Mouse (Mus musculus) T-helper 2 cell (primary cell): Measurements from ENCODE around the gene Abcc2.

Source experiments
- in situ Hi-C: fragments of 300-600 bp; cut with MboI, MseI; formaldehyde crosslinking; loops from one replicate; pipeline ENCODE4 v1.15.1; 2025; ENCODE audit warnings: high pct_unique_total_duplicates

Abcc2 gene

GRCm38 (mm10) chr19:43777308-43777707 lies 4.7 kb upstream of the Abcc2 start:
- in situ Hi-C loops = no loop called here

DNA sequence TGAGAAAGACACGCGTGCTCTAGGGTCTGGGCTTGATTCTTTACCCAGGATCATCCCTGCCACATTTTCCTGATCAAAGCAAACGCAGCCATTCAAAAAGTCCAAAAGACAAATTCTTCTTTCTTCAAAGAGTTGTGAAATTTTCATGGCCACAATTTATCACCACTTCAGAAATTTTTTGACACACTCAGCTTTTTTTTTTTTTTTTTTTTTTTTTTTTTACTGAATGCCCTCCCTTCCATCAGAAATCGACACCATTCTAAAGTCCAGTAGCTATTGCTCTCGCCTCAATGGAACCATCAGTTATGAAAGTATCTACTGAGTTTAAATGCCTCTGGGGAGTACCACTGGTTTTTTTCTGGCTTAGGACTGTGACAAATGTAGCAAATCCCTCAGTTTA lies 1.6 kb upstream of the Abcc2 start:
- in situ Hi-C loops = no loop called here

GRCm38 (mm10) chr19:43784761-43785160 lies 2.8 kb downstream of the Abcc2 start:
- in situ Hi-C loops = no loop called here

DNA sequence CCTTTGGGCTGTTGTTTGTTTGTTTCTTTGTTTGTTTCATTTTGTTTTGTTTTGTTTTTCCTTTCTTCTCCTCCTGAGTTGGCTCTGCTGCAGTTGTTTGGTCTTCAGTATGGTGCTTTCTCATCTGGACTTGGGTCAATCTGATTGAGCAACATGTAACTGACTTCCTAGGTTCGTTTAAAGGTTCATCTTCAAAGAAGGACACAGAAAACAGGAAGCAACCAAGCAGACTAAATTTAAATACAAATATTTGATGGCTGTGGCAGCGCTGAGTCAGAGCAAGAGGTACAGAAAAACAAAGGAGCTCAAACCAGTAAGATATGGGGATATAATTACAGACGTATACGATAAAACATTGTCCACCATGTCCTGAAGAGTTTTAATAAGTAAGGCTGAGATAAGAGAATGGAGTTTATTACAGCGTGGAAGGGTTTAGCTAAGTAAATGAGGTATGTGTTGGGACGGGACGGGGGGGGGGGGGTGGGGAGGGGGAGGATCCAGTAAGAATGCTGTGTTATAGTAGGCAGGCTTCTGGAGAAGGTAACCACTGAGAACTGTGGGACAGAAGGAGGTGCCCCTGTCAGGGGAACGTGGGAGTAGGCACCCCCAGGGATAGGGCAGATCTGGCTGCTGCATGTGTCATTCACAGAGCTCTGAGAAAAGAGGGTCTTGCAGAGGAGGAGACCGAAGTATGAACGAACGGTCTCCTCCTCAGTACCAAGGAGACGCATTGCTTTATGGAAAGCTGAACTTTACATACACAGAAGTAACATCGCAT lies 4.4 kb downstream of the Abcc2 start:
- in situ Hi-C loops = no loop called here

GRCm38 (mm10) chr19:43789817-43790216 lies 7.8 kb downstream of the Abcc2 start:
- in situ Hi-C loops = no loop called here

DNA sequence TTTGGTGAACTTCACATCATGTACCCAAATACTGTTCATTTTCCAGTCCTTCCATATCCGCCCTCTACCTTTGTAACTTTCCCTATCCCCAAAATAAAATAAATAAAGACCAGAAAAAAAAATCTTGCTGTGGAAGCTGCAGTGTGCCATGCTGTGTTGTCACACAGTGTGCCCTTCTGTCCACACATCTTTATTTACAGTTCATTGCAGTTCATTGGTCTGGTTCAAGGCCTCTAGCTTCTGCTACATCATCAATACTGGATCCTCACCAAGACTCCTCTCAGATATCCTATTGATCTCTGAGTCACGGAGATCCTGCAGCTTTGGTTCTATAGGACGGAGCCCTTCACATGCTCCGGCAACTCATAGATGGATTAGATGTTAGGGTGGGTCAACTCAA lies 10.5 kb downstream of the Abcc2 start:
- in situ Hi-C loops = no loop called here

GRCm38 (mm10) chr19:43793951-43794350 lies 12.0 kb downstream of the Abcc2 start:
- in situ Hi-C loops = no loop called here

- in situ Hi-C loops = no loop called here
These were observed 13.5 kb downstream of the Abcc2 start for GRCm38 (mm10) chr19:43795511-43795910.

GRCm38 (mm10) chr19:43797216-43797615 lies 15.2 kb downstream of the Abcc2 start:
- in situ Hi-C loops = no loop called here

- in situ Hi-C loops = no loop called here
These were observed 19.5 kb downstream of the Abcc2 start for GRCm38 (mm10) chr19:43801427-43802051.

DNA sequence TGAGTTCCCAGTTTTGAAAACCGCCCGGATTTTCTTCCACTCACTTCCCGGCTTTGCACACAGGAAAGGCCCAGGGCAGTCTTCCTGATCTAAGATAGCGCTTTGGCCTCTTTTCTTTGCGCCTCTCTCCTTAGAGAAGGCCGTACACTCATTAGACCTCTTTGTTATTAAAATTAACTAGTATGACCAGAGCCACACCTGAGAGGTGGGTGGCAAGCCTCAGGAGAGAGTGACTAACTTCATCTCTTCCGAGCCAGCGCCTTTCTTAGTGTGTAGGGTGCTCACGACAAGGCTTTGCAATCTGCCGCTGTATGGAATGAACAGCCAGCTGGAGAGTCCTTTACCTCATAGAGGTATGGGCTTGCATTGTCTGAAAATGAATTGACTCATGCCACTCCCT lies 21.9 kb downstream of the Abcc2 start:
- in situ Hi-C loops = no loop called here

GRCm38 (mm10) chr19:43809331-43809730 lies 27.3 kb downstream of the Abcc2 start:
- in situ Hi-C loops = no loop called here

DNA sequence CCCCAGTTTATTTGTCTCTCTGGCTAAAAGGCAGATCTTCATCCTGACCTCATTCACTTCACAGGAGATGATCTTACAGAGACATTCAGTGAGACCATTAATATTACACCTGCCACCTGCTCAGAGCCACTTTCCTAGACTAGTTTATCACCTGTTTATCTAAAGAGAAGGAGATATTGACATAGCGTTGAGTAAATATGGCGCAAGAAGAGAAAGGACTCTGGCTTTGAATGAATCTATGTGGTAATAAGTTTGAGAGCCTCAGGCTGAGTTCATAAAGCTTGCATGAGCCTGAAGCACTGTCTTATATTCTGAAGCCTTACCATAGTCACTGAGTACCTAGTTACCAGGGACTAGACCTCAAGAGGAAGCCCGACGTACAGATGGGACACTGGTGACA lies 29.4 kb downstream of the Abcc2 start:
- in situ Hi-C loops = no loop called here

DNA sequence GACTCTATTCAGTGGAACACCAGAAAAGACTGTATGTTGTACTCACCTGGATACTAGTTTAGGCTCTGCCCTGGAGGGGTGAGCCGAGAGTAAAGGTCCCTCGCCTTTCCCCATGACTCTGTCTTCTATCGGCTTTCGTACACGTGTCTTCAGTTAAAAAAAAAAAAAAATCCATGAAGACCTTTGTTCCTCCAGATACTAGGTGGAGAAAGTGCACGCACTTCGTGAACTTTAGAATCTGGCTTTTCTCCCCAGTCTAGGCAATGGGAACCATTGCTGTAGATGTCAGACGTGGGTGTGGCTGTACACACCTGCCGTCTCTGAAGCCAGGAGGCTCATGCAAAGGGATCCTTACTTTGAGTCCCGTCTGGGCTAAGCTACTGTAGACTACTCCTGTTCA lies 31.3 kb downstream of the Abcc2 start:
- in situ Hi-C loops = no loop called here

GRCm38 (mm10) chr19:43815661-43816414 lies 33.8 kb downstream of the Abcc2 start:
- in situ Hi-C loops = no loop called here

DNA sequence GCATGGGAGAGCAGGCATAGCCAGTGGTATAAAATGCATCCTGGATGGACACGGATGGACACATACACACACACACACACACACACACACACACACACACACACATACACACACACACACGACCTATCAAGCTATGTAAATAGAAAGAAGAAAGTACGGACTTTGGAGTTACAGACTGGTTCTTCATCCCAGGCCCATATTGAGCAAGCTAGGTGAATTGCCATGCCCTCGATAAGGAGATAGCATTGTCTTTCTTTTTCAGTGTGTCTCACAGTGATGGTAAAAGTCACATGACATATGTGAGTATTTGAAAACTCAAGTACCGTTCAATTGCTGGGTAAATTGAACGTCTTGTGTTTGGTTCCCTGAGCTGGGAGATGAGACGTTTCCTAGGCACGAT lies 44.9 kb downstream of the Abcc2 start:
- in situ Hi-C loops = no loop called here

- in situ Hi-C loops = loop anchor here (5.0 kb wide), 1 partner anchor 130 kb away; no protein-coding TSS in a partner anchor
These were observed 50.6 kb downstream of the Abcc2 start for GRCm38 (mm10) chr19:43832425-43833069.

- in situ Hi-C loops = no loop called here
These were observed 61.2 kb downstream of the Abcc2 start for GRCm38 (mm10) chr19:43843184-43843583.

- in situ Hi-C loops = no loop called here
These were observed 63.4 kb downstream of the Abcc2 start for GRCm38 (mm10) chr19:43845331-43845908.

- in situ Hi-C loops = no loop called here
These were observed 65.1 kb downstream of the Abcc2 start for GRCm38 (mm10) chr19:43847056-43847455.

DNA sequence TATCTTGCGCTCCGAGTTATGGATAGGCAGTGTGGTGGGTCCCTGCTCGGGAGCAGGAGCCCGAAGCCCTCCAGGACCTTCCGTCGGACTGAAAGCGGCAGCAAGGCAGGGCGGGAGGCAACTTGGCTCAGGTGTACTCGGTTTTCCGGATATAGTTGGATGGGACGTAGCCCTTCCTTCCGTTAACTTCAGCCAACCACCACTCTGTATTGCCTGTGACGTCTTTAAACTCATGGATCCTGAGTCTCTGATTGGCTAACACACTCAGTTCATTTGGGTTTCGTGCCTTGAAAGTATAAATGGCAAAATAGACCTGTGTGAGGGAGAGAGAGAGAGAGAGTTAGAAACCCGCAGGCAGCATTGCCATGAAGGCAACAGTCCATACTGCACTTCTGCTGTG lies 66.0 kb downstream of the Abcc2 start:
- in situ Hi-C loops = no loop called here

- in situ Hi-C loops = no loop called here
These were observed 68.0 kb downstream of the Abcc2 start for GRCm38 (mm10) chr19:43850026-43850425.
